Mouse (Mus musculus) forebrain, embryonic 12.5 days (tissue): Measurements from ENCODE around the gene 3110009E18Rik. TPM values are rescaled to one million over a fixed set of nuclear protein-coding genes. Genes with fewer than 3 reads are reported as not detected.

Source experiments
- ATAC-seq: fragments of 200-750 bp; cut with Nextera tagmentation; 2 replicates; pipeline ENCODE4 v1.8.0; 2017; ENCODE audit warnings: moderate TSS enrichment; ENCODE audit not compliant: low FRiP score
- H3K27ac ChIP-seq: fragments of 300-500 bp; sonication (generic); 2 replicates; pipeline ENCODE4 v1.5.1; 2016; ENCODE audit warnings: mild to moderate bottlenecking
- H3K27me3 ChIP-seq: fragments of 300-500 bp; sonication (generic); 2 replicates; pipeline ENCODE4 v1.6.1; 2016; ENCODE audit warnings: mild to moderate bottlenecking
- H3K36me3 ChIP-seq: fragments of 300-500 bp; sonication (generic); replicated peaks from 2 replicates; pipeline ENCODE4 v1.6.1; 2016; ENCODE audit warnings: mild to moderate bottlenecking
- H3K4me1 ChIP-seq: fragments of 300-500 bp; sonication (generic); 2 replicates; pipeline ENCODE4 v1.6.1; 2016
- H3K4me2 ChIP-seq: fragments of 300-500 bp; sonication (generic); 2 replicates; pipeline ENCODE4 v1.6.1; 2016; ENCODE audit warnings: mild to moderate bottlenecking, moderate library complexity
- H3K4me3 ChIP-seq: fragments of 300-500 bp; sonication (generic); replicated peaks from 2 replicates; pipeline ENCODE4 v1.5.1; 2016; ENCODE audit warnings: mild to moderate bottlenecking
- H3K9ac ChIP-seq: fragments of 300-500 bp; sonication (generic); 2 replicates; pipeline ENCODE4 v1.6.1; 2016; ENCODE audit warnings: mild to moderate bottlenecking
- H3K9me3 ChIP-seq: fragments of 300-500 bp; sonication (generic); 2 replicates; pipeline ENCODE4 v1.6.1; 2016
- WGBS: fragments of 180-500 bp; shearing (Covaris S2); methylation state at CpG from one replicate; pipeline ENCODE4 v1.1.7; 2016; 5-methylcytosine and 5-hydroxymethylcytosine counted together
- polyA plus RNA-seq: library from polyadenylated mRNA; unstranded; fragments of >200 nt; fragmentation: Nextera tagmentation; extraction: Ambion mirVana; gene quantifications from 2 replicates; pipeline ENCODE4 v1.2.1, GENCODE M21; 2016

The 3110009E18Rik gene
- polyA plus RNA-seq, 1 experiment from 2014 or later = 30.2 TPM

GRCm38 (mm10) chr1:120132376-120132775, 11.4 kb downstream of the 3110009E18Rik start:
- WGBS = 94% methylated on average over 1 of the region's 1 CpGs
- H3K27ac ChIP-seq = no peak overlapping the region
- H3K36me3 ChIP-seq = no peaks in the 10 kb centered on the region; the same call in 1 of the 2 replicates
- no peak overlapping the region for H3K4me2 ChIP-seq
- H3K9me3 ChIP-seq = no peaks in the 10 kb centered on the region
- no peak overlapping the region for H3K4me3 ChIP-seq
- ATAC-seq = no peak
- no peaks in the 10 kb centered on the region for H3K27me3 ChIP-seq
- no peaks in the 10 kb centered on the region for H3K4me1 ChIP-seq
- H3K9ac ChIP-seq = no peak overlapping the region

- Histone ChIP-seq H3K27ac (no peak overlapping the region), H3K27me3 (no peaks in the 10 kb centered on the region), H3K9ac (no peak overlapping the region), H3K4me2 (no peak overlapping the region), H3K36me3 (no peaks in the 10 kb centered on the region; the same call in 1 of the 2 replicates), H3K4me1 (peaks cover 13% of the 10 kb centered on the region), H3K9me3 (no peaks in the 10 kb centered on the region), H3K4me3 (no peak overlapping the region)
- no peak for ATAC-seq
- WGBS = 85% methylated on average over 7 of the region's 7 CpGs
These were observed 15.2 kb downstream of the 3110009E18Rik start for GRCm38 (mm10) chr1:120135934-120136786.

- H3K9me3 ChIP-seq = no peaks in the 10 kb centered on the region
- ATAC-seq = peak; percentile 22; the same call in 1 of the 2 replicates
- H3K4me1 ChIP-seq = peaks cover 13% of the 10 kb centered on the region
- H3K4me2 ChIP-seq = 0 out of 2 replicates have a peak overlapping the region, but pooled peaks have one; percentile 1
- no peak overlapping the region for H3K4me3 ChIP-seq
- H3K27me3 ChIP-seq = no peaks in the 10 kb centered on the region
- 25% methylated on average over 7 of the region's 7 CpGs for WGBS
- no peak overlapping the region for H3K9ac ChIP-seq
- 0 out of 2 replicates have a peak overlapping the region, but pooled peaks have one; percentile 42 for H3K27ac ChIP-seq
- no peaks in the 10 kb centered on the region for H3K36me3 ChIP-seq
These were observed 18.0 kb downstream of the 3110009E18Rik start for GRCm38 (mm10) chr1:120138923-120139540.

DNA sequence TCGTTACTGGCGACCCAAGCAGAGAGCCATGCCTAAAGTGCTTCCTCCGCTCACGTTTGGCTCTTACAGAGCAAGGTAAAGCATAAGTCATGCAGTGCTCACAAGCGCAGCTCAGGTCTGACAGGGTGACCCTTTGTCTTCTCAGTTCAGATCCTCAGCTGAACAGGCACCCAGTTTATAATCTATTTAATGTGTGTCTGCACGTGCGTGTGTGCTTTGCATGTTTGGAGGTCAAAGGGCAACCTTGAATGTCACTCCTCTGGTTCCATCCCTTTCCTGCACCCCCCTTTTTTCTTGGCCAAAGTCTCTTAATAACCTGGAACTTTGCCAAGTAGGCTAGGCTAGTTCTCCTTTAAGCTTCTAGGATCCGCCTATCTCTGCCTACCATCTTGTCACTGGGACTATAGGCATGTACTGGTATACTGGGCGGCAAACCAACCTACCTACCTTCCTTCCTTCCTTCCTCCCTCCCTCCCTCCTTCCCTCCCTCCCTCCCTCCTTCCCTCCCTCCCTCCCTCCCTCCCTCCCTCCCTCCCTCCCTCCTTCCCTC, 19.2 kb downstream of the 3110009E18Rik start:
- no peaks in the 10 kb centered on the region for H3K9me3 ChIP-seq
- H3K4me2 ChIP-seq = no peak overlapping the region
- no peak overlapping the region for H3K9ac ChIP-seq
- 94% methylated on average over 9 of the region's 9 CpGs for WGBS
- H3K4me1 ChIP-seq = peaks cover 13% of the 10 kb centered on the region
- H3K27me3 ChIP-seq = no peaks in the 10 kb centered on the region
- no peak overlapping the region for H3K27ac ChIP-seq
- no peak overlapping the region for H3K4me3 ChIP-seq
- no peak for ATAC-seq
- no peaks in the 10 kb centered on the region for H3K36me3 ChIP-seq

DNA sequence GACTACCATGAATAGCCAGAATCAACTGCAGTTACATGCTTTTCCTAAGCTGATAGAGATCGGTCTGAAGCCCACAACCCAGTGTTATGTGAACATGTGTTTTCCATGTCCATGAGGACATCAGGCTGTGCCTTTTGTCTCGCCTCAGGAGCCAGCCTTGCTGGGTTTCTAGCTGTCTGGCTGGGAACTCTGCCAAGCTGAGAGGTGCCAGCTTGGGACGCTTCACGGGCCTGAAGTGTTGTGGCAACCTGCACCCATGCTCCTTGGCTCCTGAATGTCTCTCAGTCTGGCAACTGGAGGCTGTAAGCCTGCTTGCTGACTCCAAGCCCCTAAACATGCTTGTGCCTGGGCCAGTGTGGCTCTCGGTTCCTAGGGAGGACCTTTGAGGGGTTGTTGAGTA, 21.6 kb downstream of the 3110009E18Rik start:
- H3K36me3 ChIP-seq = no peaks in the 10 kb centered on the region
- H3K4me3 ChIP-seq = no peak overlapping the region
- no peak overlapping the region for H3K27ac ChIP-seq
- ATAC-seq = no peak
- WGBS = 84% methylated on average over 5 of the region's 5 CpGs
- peaks cover 17% of the 10 kb centered on the region for H3K4me1 ChIP-seq
- H3K9ac ChIP-seq = no peak overlapping the region
- no peaks in the 10 kb centered on the region for H3K27me3 ChIP-seq
- H3K4me2 ChIP-seq = no peak overlapping the region
- no peaks in the 10 kb centered on the region for H3K9me3 ChIP-seq

- H3K9me3 ChIP-seq = no peaks in the 10 kb centered on the region
- H3K4me2 ChIP-seq = no peak overlapping the region
- H3K9ac ChIP-seq = no peak overlapping the region
- no peak overlapping the region for H3K4me3 ChIP-seq
- no peaks in the 10 kb centered on the region for H3K36me3 ChIP-seq
- 76% methylated on average over 8 of the region's 8 CpGs for WGBS
- no peak for ATAC-seq
- H3K27ac ChIP-seq = no peak overlapping the region
- H3K4me1 ChIP-seq = peaks cover 3% of the 10 kb centered on the region; the same call in 1 of the 2 replicates
- H3K27me3 ChIP-seq = no peaks in the 10 kb centered on the region
These were observed 24.7 kb downstream of the 3110009E18Rik start for GRCm38 (mm10) chr1:120145527-120146216.

DNA sequence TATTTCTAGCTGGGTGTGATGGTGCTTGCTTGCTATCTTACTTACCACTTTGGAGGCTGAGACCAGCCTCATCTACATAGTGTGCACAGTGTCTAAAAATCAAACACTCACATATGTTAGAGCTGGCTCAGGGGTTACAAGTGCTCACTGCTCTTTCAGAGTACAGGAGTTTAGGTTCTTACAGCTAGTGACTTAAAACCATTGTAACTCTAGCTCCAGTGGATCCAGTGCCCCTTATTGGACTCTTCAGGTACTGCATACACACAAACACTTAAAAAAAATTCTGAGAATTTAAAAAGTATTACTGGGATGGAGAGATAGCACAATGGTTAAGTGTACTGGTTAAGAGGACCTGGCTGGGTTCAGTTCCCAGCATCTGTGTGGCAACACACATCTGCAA, 26.0 kb downstream of the 3110009E18Rik start:
- no peak for ATAC-seq
- no peak overlapping the region for H3K27ac ChIP-seq
- H3K27me3 ChIP-seq = no peaks in the 10 kb centered on the region
- peaks cover 3% of the 10 kb centered on the region; the same call in 1 of the 2 replicates for H3K4me1 ChIP-seq
- no peak overlapping the region for H3K4me3 ChIP-seq
- no peaks in the 10 kb centered on the region for H3K9me3 ChIP-seq
- no peaks in the 10 kb centered on the region for H3K36me3 ChIP-seq
- H3K4me2 ChIP-seq = no peak overlapping the region
- H3K9ac ChIP-seq = no peak overlapping the region

DNA sequence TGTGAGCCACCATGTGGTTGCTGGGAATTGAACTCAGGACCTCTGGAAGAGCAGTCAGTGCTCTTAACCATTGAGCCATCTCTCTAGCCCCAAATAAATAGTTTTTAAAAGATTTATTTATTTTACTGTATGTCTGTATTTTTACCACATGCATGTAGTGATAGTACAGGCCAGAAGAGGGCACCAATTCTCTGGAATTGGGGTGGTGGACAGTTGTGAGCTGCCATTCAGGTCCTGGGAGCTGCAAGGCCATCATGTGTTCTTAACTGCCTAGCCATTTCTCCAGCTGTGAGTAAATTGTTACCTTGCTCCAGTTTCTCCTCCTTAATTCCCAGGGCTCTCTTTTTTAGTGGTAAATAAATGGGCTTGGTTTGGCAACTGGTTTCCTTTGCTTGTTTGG, 33.2 kb downstream of the 3110009E18Rik start:
- ATAC-seq = no peak
- Histone ChIP-seq H3K4me1 (no peaks in the 10 kb centered on the region), H3K36me3 (no peaks in the 10 kb centered on the region), H3K27me3 (no peaks in the 10 kb centered on the region), H3K4me3 (no peak overlapping the region), H3K4me2 (no peak overlapping the region), H3K9me3 (no peaks in the 10 kb centered on the region), H3K27ac (no peak overlapping the region), H3K9ac (no peak overlapping the region)

DNA sequence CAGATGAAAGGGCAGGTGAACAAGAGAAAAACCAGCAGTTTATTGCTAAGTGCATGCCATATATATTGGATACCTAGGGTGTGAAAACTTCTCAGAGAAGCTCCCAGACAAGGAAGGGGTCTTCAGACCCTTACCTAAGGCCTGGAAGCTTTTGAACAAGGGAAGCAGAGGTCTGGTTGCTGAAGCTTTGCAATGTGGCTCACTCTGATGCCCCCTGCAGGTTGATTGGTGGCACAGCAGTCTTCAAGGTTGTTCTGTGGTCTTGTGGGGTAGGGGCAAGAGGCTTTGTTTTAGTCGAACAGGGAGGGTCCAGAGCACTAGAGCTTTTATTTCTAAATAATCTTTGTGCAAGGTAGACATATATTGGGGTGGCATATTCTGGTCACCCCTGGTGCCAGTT, 34.3 kb downstream of the 3110009E18Rik start:
- no peaks in the 10 kb centered on the region for H3K9me3 ChIP-seq
- H3K27me3 ChIP-seq = no peaks in the 10 kb centered on the region
- no peaks in the 10 kb centered on the region for H3K36me3 ChIP-seq
- WGBS = 17% methylated on average over 1 of the region's 1 CpGs
- H3K27ac ChIP-seq = no peak overlapping the region
- ATAC-seq = no peak
- H3K9ac ChIP-seq = no peak overlapping the region
- H3K4me1 ChIP-seq = no peaks in the 10 kb centered on the region
- H3K4me3 ChIP-seq = no peak overlapping the region
- no peak overlapping the region for H3K4me2 ChIP-seq

- no peak for ATAC-seq
- H3K4me1 ChIP-seq = no peaks in the 10 kb centered on the region
- H3K27me3 ChIP-seq = no peaks in the 10 kb centered on the region
- 93% methylated on average over 9 of the region's 9 CpGs for WGBS
- H3K4me3 ChIP-seq = no peak overlapping the region
- no peak overlapping the region for H3K27ac ChIP-seq
- H3K9me3 ChIP-seq = no peaks in the 10 kb centered on the region
- no peaks in the 10 kb centered on the region; the same call in 1 of the 2 replicates for H3K36me3 ChIP-seq
- H3K9ac ChIP-seq = no peak overlapping the region
- no peak overlapping the region for H3K4me2 ChIP-seq
These were observed 37.6 kb downstream of the 3110009E18Rik start for GRCm38 (mm10) chr1:120158474-120159127.

- no peak overlapping the region for H3K27ac ChIP-seq
- H3K4me3 ChIP-seq = no peak overlapping the region
- no peaks in the 10 kb centered on the region for H3K9me3 ChIP-seq
- H3K9ac ChIP-seq = no peak overlapping the region
- H3K36me3 ChIP-seq = no peaks in the 10 kb centered on the region; the same call in 1 of the 2 replicates
- no peaks in the 10 kb centered on the region for H3K4me1 ChIP-seq
- ATAC-seq = no peak
- 90% methylated on average over 5 of the region's 5 CpGs for WGBS
- H3K4me2 ChIP-seq = no peak overlapping the region
- no peaks in the 10 kb centered on the region for H3K27me3 ChIP-seq
These were observed 40.5 kb downstream of the 3110009E18Rik start for GRCm38 (mm10) chr1:120161502-120161901.

DNA sequence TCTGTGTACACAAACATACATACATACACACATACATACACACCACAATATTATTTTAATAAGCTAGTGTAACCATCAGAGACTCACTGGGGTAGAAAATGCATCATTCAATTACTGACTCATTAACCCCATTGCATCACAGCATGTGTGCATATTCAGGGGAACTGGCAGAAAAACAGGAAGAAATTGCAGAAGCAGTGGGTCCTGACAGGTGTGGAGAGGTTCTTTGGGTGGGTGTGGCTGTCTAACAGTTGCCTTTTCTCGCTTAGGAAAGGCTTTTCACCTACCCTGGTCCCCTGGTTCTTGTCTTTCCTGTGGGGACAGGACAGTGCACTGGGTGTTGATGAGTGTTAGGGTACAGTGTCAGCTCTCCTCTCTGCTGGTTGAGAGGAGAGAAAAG, 41.6 kb downstream of the 3110009E18Rik start:
- no peaks in the 10 kb centered on the region for H3K9me3 ChIP-seq
- ATAC-seq = no peak
- no peaks in the 10 kb centered on the region for H3K4me1 ChIP-seq
- H3K4me3 ChIP-seq = no peak overlapping the region
- H3K27ac ChIP-seq = no peak overlapping the region
- H3K4me2 ChIP-seq = no peak overlapping the region
- WGBS = 78% methylated on average over 1 of the region's 1 CpGs
- H3K9ac ChIP-seq = no peak overlapping the region
- no peaks in the 10 kb centered on the region for H3K27me3 ChIP-seq
- no peaks in the 10 kb centered on the region; the same call in 1 of the 2 replicates for H3K36me3 ChIP-seq
